In genomic region chr6:25670150-25670549, GRCm38 (mm10) we compare ENCODE assay signal across 30 mouse cellular contexts. TPM values are rescaled to one million over a fixed set of nuclear protein-coding genes. Genes with fewer than 3 reads are reported as not detected.
DNase-seq lines count a peak whose midpoint lies in the region; ATAC-seq and TF ChIP-seq lines count a peak whose summit lies in the region.
"Had no signal": no experiment of that assay in that cellular context is flagged by ENCODE, and none has a peak within 500 bp of the region (broad histone marks: within the 10 kb centered on the region; RNA-seq: fewer than 3 reads in every experiment).

No protein-coding gene starts in this region.

- no peaks in the 10 kb centered on the region for H3K27me3 ChIP-seq in heart, embryonic 10.5 days (ENCODE audit: insufficient read depth, poor library complexity, severe bottlenecking)
- H3K27me3 ChIP-seq in liver, embryonic 13.5 days, result no peaks in the 10 kb centered on the region
- no peaks in the 10 kb centered on the region for H3K27me3 ChIP-seq in liver, embryonic 15.5 days
- no peaks in the 10 kb centered on the region for H3K27me3 ChIP-seq in liver, embryonic 11.5 days (replicated peaks; ENCODE audit: control insufficient read depth, insufficient read depth, low read length)
- no peaks in the 10 kb centered on the region for H3K27me3 ChIP-seq in liver, postnatal 0 days (ENCODE audit: insufficient read depth, low read length)
- H3K27me3 ChIP-seq: CH12.LX; embryonic facial prominence, embryonic 13.5 days; embryonic facial prominence, embryonic 15.5 days; forebrain, embryonic 12.5 days had no signal

- H3K9me3 ChIP-seq in heart, embryonic 10.5 days, result no peaks in the 10 kb centered on the region
- H3K9me3 ChIP-seq in liver, embryonic 13.5 days (replicated peaks), result no peaks in the 10 kb centered on the region
- H3K9me3 ChIP-seq in liver, embryonic 15.5 days (replicated peaks), result no peaks in the 10 kb centered on the region
- H3K9me3 ChIP-seq in liver, embryonic 11.5 days (ENCODE audit: control insufficient read depth, low read length), result no peaks in the 10 kb centered on the region
- no peaks in the 10 kb centered on the region for H3K9me3 ChIP-seq in liver, postnatal 0 days (ENCODE audit: low read length)
- H3K9me3 ChIP-seq: embryonic facial prominence, embryonic 13.5 days; embryonic facial prominence, embryonic 15.5 days; forebrain, embryonic 10.5 days; forebrain, embryonic 12.5 days; G1E had no signal

- no peak overlapping the region for H3K4me2 ChIP-seq in liver, embryonic 13.5 days
- H3K4me2 ChIP-seq in liver, embryonic 15.5 days, result no peak overlapping the region
- no peak overlapping the region for H3K4me2 ChIP-seq in liver, embryonic 11.5 days
- H3K4me2 ChIP-seq in liver, postnatal 0 days (ENCODE audit: low read depth, low read length), result no peak overlapping the region
- H3K4me2 ChIP-seq: embryonic facial prominence, embryonic 13.5 days; embryonic facial prominence, embryonic 15.5 days; forebrain, embryonic 12.5 days had no signal

- WGBS in heart, embryonic 10.5 days, result 9% methylated on average over 4 of the region's 4 CpGs
- WGBS in liver, embryonic 13.5 days (ENCODE audit: insufficient replicate concordance), result 30% methylated on average over 4 of the region's 4 CpGs
- 20% methylated on average over 4 of the region's 4 CpGs for WGBS in liver, embryonic 15.5 days (ENCODE audit: insufficient replicate concordance)
- WGBS in liver, embryonic 11.5 days, result 49% methylated on average over 4 of the region's 4 CpGs
- 28% methylated on average over 4 of the region's 4 CpGs for WGBS in liver, postnatal 0 days (ENCODE audit: insufficient replicate concordance)

- peak; percentile 78 for ATAC-seq in liver, embryonic 13.5 days (ENCODE audit: low read depth)
- ATAC-seq in liver, embryonic 15.5 days (ENCODE audit: insufficient read depth), result peak; percentile 74
- no peak for ATAC-seq in liver, embryonic 11.5 days (replicated peaks; ENCODE audit: low FRiP score)
- peak; percentile 54 for ATAC-seq in liver, postnatal 0 days
- ATAC-seq: CD4-positive, CD25-positive, alpha-beta regulatory T cell, adult 4 months; forebrain, embryonic 14.5 days; forebrain, embryonic 16.5 days had no signal

- no peak overlapping the region for H3K4me3 ChIP-seq in heart, embryonic 10.5 days
- no peak overlapping the region for H3K4me3 ChIP-seq in liver, embryonic 13.5 days (replicated peaks)
- no peak overlapping the region for H3K4me3 ChIP-seq in liver, embryonic 15.5 days (replicated peaks)
- no peak overlapping the region for H3K4me3 ChIP-seq in liver, embryonic 11.5 days (ENCODE audit: low read depth, low read length)
- H3K4me3 ChIP-seq in liver, postnatal 0 days (ENCODE audit: low read depth, low read length), result no peak overlapping the region
- H3K4me3 ChIP-seq: embryonic facial prominence, embryonic 13.5 days; embryonic facial prominence, embryonic 15.5 days; erythroblast, embryonic 14.5 days; forebrain, embryonic 10.5 days; forebrain, embryonic 12.5 days had no signal

- 0 out of 2 replicates have a peak overlapping the region, but pooled peaks have one; percentile 47 for H3K27ac ChIP-seq in heart, embryonic 10.5 days
- no peak overlapping the region for H3K27ac ChIP-seq in liver, embryonic 13.5 days
- H3K27ac ChIP-seq in liver, embryonic 15.5 days (replicated peaks), result 0 out of 2 replicates have a peak overlapping the region, but pooled peaks have one; percentile 33
- no peak overlapping the region for H3K27ac ChIP-seq in liver, embryonic 11.5 days (ENCODE audit: low read depth, low read length)
- no peak overlapping the region for H3K27ac ChIP-seq in liver, postnatal 0 days (ENCODE audit: low read depth)
- H3K27ac ChIP-seq: embryonic facial prominence, embryonic 13.5 days; embryonic facial prominence, embryonic 15.5 days; forebrain, embryonic 10.5 days; forebrain, embryonic 12.5 days had no signal

- no peak for TF ChIP-seq CTCF in liver, postnatal 0 days (IDR thresholded peaks at IDR 0.05; ENCODE audit: low read depth)

- no peaks in the 10 kb centered on the region for H3K36me3 ChIP-seq in heart, embryonic 10.5 days
- H3K36me3 ChIP-seq in liver, embryonic 13.5 days, result no peaks in the 10 kb centered on the region
- no peaks in the 10 kb centered on the region for H3K36me3 ChIP-seq in liver, embryonic 15.5 days (replicated peaks)
- H3K36me3 ChIP-seq in liver, embryonic 11.5 days (ENCODE audit: control insufficient read depth, insufficient read depth, low read length), result no peaks in the 10 kb centered on the region
- H3K36me3 ChIP-seq in liver, postnatal 0 days (replicated peaks; ENCODE audit: insufficient read depth, low read length), result no peaks in the 10 kb centered on the region
- H3K36me3 ChIP-seq: embryonic facial prominence, embryonic 13.5 days; embryonic facial prominence, embryonic 15.5 days; forebrain, embryonic 10.5 days; forebrain, embryonic 12.5 days; G1E had no signal

- no peak overlapping the region for H3K9ac ChIP-seq in liver, embryonic 13.5 days
- H3K9ac ChIP-seq in liver, embryonic 15.5 days, result no peak overlapping the region
- H3K9ac ChIP-seq in liver, embryonic 11.5 days (ENCODE audit: low read depth, low read length), result no peak overlapping the region
- no peak overlapping the region for H3K9ac ChIP-seq in liver, postnatal 0 days (replicated peaks)
- H3K9ac ChIP-seq: embryonic facial prominence, embryonic 13.5 days; embryonic facial prominence, embryonic 15.5 days; forebrain, embryonic 12.5 days had no signal

- DNase-seq in heart, embryonic 10.5 days (ENCODE audit: low spot score), result no peak
- no peak for DNase-seq in heart, postnatal 4 days
- DNase-seq in liver, embryonic 13.5 days, result no peak
- no peak for DNase-seq in liver
- DNase-seq in liver, embryonic 11.5 days (ENCODE audit: low spot score), result no peak
- no peak for DNase-seq in liver, postnatal 0 days
- DNase-seq in Muller cell, postnatal 12 days (ENCODE audit: inconsistent ontology term), result no peak
- DNase-seq: adrenal gland, adult 2 months; adrenal gland, postnatal 10 days; adrenal gland, postnatal 36 days; B cell, adult 2 months; cerebellum, adult 11 months; cerebellum, adult 18-20 months; cerebellum, adult 8-10 months; cerebellum, adult 9-11 months; cerebellum, postnatal 14 days; cerebellum, postnatal 36 days; embryo, embryonic 11 days had no signal

- H3K4me1 ChIP-seq in heart, embryonic 10.5 days, result peaks cover 4% of the 10 kb centered on the region; the same call in 1 of the 2 replicates
- H3K4me1 ChIP-seq in liver, embryonic 13.5 days (replicated peaks), result no peaks in the 10 kb centered on the region
- no peaks in the 10 kb centered on the region for H3K4me1 ChIP-seq in liver, embryonic 15.5 days (replicated peaks)
- H3K4me1 ChIP-seq in liver, embryonic 11.5 days (replicated peaks; ENCODE audit: control insufficient read depth, insufficient read depth, low read length), result no peaks in the 10 kb centered on the region
- H3K4me1 ChIP-seq in liver, postnatal 0 days (ENCODE audit: insufficient read depth), result no peaks in the 10 kb centered on the region
- H3K4me1 ChIP-seq: embryonic facial prominence, embryonic 13.5 days; embryonic facial prominence, embryonic 15.5 days; forebrain, embryonic 10.5 days; forebrain, embryonic 12.5 days had no signal

- TF ChIP-seq EP300 in liver, postnatal 0 days (IDR thresholded peaks at IDR 0.05; ENCODE audit: low read depth), result no peak

RNA-seq across cellular contexts. Expression of gene Gpr37, which starts 20.4 kb away (rescaled TPM):
- polyA plus RNA-seq in heart, embryonic 10.5 days (2016; fragmentation: Nextera tagmentation; extraction: Ambion mirVana), result 0.38 and 0.91 TPM in 2 replicates
- total RNA-seq in heart, postnatal 4 days (2021), result under 1 TPM; 0.21 to 0.68 TPM
- polyA plus RNA-seq in liver, embryonic 13.5 days (2015; fragmentation: Nextera tagmentation; extraction: Ambion mirVana), result 0.06 and 0.08 TPM in 2 replicates
- 0.05 and 0.07 TPM in 2 replicates for polyA plus RNA-seq in liver, embryonic 15.5 days (2015; fragmentation: Nextera tagmentation; extraction: Ambion mirVana)
- polyA plus RNA-seq in liver, embryonic 11.5 days (2014; fragmentation: Nextera tagmentation; extraction: Ambion mirVana), result 0.10 and 0.14 TPM in 2 replicates
- polyA plus RNA-seq in liver, postnatal 0 days (2015; fragmentation: Nextera tagmentation; extraction: Ambion mirVana), result 0.04 and 0.07 TPM in 2 replicates
- total RNA-seq: CH12.LX; common myeloid progenitor, adult 5-6 weeks had no signal
- polyA plus RNA-seq: CD4-positive, CD25-positive, alpha-beta regulatory T cell, adult 4 months; erythroblast, embryonic 14.5 days; G1E had no signal

Comparison
In these comparisons a context has a peak if more than half of its experiments do, and no peak if none do; other contexts are left out.
1. H3K27ac ChIP-seq: peak in heart, embryonic 10.5 days (single experiment) and liver, embryonic 15.5 days (single experiment); none in liver, embryonic 13.5 days (single experiment), liver, embryonic 11.5 days (single experiment) and liver, postnatal 0 days (single experiment).